Mouse (Mus musculus) embryo, embryonic 9.5 days (tissue): ENCODE data around the gene Upk3bl.
"Not testable (repeated sequence)": the region's sequence is repeated elsewhere in the genome, so short reads cannot be mapped to it uniquely, and the experiment has no call there.

Source experiments
- DNase-seq: peaks from one replicate; pipeline ENCODE4 v3.0.0-alpha.2; 2017; ENCODE audit errors: extremely low spot score

Upk3bl gene

GRCm38 (mm10) chr5:136084891-136085651 lies 30.8 kb downstream of the Upk3bl start:
- peak; percentile 38 for DNase-seq

DNA sequence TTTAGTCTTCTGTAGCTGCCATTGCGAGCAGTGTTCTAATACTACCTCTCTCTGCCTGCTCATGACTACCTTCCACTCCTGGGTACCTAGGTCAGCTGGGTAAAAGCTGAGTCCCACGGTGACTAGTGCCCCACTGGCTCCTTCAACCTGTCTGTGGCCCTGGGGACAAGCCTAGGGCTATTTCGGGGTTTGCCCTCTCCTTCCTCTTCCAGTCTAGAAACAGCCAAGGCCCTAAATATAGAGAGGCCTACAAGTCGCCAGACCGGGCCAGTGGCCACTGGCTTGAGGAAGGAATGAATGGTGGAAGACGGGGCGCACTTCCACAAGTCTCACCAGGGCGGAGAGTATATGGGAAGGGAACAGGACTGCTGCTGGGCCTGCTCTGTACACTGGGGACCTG lies 32.0 kb downstream of the Upk3bl start:
- DNase-seq, result no peak

GRCm38 (mm10) chr5:136088821-136089575 lies 34.7 kb downstream of the Upk3bl start:
- no peak for DNase-seq

GRCm38 (mm10) chr5:136091927-136092326 lies 37.6 kb downstream of the Upk3bl start:
- no peak for DNase-seq

GRCm38 (mm10) chr5:136094249-136095010 lies 40.1 kb downstream of the Upk3bl start:
- DNase-seq, result no peak

DNA sequence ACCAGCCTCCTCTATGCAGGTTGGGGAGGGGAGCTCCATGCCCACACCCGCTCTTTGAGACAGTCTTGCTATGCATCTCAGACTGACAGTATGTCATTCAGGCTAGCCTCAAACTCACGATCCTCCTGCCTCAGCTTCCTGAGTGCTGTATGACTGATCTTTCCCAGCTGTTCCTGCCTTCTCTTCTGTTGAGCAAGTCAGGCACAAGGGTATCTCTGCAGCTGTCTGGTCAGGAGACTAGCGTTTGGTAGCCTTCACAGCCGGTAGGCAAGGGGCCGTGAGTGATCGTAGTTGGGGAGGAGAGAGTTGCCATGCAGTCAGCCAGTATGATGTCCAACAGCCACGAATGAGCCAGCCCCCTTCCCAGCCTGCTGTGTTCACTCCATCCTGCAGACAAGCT lies 40.8 kb downstream of the Upk3bl start:
- DNase-seq, result no peak

DNA sequence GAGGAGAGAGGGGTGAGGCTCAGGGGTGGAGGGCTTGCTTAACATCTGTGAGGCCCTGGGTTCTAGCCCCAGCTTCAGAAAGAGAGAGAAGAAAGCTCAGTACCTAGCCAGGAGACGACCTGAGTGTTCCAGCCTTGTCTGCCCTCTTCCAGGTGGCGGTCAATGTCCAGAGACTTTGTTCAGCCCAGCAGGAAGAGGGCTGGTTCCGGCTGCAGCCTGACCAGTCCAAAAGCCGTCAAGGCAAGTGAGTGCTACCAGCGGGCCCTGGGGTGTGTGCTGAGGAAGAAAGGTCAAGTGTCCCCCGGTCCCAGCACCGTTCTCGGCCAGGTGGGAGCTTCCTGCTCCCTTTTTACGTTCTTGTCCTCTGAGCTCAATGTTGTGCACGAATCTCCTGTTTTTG lies 44.2 kb downstream of the Upk3bl start:
- no peak for DNase-seq

DNA sequence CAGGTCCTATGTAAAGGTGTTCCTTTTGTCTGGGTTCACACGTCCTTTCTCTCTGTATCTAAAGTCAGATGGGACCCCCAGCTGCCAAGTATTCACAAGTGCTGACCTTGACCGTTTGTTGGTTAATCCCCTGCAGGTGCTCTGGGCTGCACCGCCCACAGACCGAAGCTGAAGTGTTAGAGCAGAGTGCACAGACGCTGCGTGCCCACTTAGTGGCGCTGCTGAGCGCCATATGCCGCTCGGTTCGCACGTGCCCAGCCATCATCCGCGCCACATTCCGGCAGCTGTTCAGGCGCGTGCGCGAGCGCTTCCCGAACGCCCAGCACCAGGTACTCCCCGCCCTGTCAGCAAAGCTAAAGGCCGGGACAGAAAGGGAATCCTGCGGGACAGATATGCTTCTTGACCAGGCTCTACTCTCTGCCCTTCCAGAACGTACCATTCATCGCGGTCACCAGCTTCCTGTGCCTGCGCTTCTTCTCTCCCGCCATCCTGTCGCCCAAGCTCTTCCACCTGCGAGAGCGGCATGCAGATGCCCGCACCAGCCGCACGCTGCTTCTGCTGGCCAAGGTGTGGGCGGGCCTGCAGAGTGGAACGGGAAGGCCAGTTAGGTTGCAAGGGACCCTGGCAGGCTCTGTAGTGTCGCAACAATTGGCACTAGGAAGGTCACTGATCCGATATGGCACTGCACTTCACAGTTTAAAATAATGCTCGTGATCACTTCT lies 48.0 kb downstream of the Upk3bl start:
- DNase-seq, result peak; percentile 72

DNA sequence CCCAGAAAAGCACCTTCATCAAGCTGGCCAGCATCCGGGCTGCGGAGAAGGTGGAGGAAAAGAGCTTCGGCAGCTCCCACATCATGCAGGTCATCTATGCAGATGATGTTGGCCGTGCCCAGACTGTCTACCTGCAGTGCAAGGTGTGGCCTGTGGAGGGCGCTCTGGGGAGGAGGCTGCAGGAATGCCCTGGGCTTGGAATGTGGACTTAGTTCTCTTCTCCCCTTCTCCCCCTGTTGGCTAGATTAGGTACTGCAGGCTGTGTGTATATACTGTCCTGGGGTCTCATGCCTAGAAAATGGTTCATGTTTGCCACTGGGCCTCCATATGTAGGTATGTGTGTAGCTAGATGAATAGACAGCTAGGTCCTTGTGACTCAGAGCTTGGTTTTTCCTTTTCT lies 50.2 kb downstream of the Upk3bl start:
- peak; percentile 26 for DNase-seq

GRCm38 (mm10) chr5:136108486-136108885 lies 54.2 kb downstream of the Upk3bl start:
- no peak for DNase-seq

GRCm38 (mm10) chr5:136109042-136109441 lies 54.8 kb downstream of the Upk3bl start:
- DNase-seq, result no peak

GRCm38 (mm10) chr5:136113546-136113945 lies 59.3 kb downstream of the Upk3bl start:
- DNase-seq, result not testable (repeated sequence)
